Mouse (Mus musculus) hindbrain, embryonic 14.5 days (tissue): ENCODE measurements at regions not wholly inside any gene's neighbourhood (a gene's known extent, or its start where the extent isn't known, plus 50 kb on each side); places are given as distances from the start of the nearest gene placed in this dataset.

Experiments used
- ATAC-seq: fragments of 200-750 bp; cut with Nextera tagmentation; 2 replicates; pipeline ENCODE4 v1.8.0; 2017; ENCODE audit warnings: moderate number of reproducible peaks, mild to moderate bottlenecking, moderate TSS enrichment, moderate library complexity; ENCODE audit not compliant: low FRiP score
- DNase-seq: peaks from one replicate; pipeline ENCODE4 v3.0.0-alpha.2; 2015; ENCODE audit warnings: low spot score
- H3K27ac ChIP-seq: fragments of 300-500 bp; sonication (generic); 2 replicates; pipeline ENCODE4 v1.5.1; 2014; ENCODE audit warnings: mild to moderate bottlenecking, moderate library complexity
- H3K27me3 ChIP-seq: fragments of 300-500 bp; sonication (generic); 2 replicates; pipeline ENCODE4 v1.6.1; 2014; ENCODE audit warnings: mild to moderate bottlenecking, low read length, mixed read lengths; ENCODE audit not compliant: control insufficient read depth, insufficient read depth
- H3K36me3 ChIP-seq: fragments of 300-500 bp; sonication (generic); replicated peaks from 2 replicates; pipeline ENCODE4 v1.6.1; 2014; ENCODE audit not compliant: control insufficient read depth, insufficient read depth
- H3K4me1 ChIP-seq: fragments of 300-500 bp; sonication (generic); replicated peaks from 2 replicates; pipeline ENCODE4 v1.6.1; 2014; ENCODE audit warnings: antibody characterized with exemption, low read length, mixed read lengths; ENCODE audit not compliant: control insufficient read depth, insufficient read depth
- H3K4me2 ChIP-seq: fragments of 300-500 bp; sonication (generic); replicated peaks from 2 replicates; pipeline ENCODE4 v1.6.1; 2014; ENCODE audit warnings: mild to moderate bottlenecking, moderate library complexity
- H3K4me3 ChIP-seq: fragments of 300-500 bp; sonication (generic); replicated peaks from 2 replicates; pipeline ENCODE4 v1.5.1; 2014; ENCODE audit warnings: mild to moderate bottlenecking, low read length
- H3K9ac ChIP-seq: fragments of 300-500 bp; sonication (generic); 2 replicates; pipeline ENCODE4 v1.6.1; 2014
- H3K9me3 ChIP-seq: fragments of 300-500 bp; sonication (generic); 2 replicates; pipeline ENCODE4 v1.6.1; 2016; ENCODE audit warnings: low read length; ENCODE audit not compliant: control insufficient read depth
- WGBS: fragments of 180-500 bp; shearing (Covaris S2); extraction: QIAGEN DNeasy Blood & Tissue Kit; methylation state at CpG from one replicate; pipeline ENCODE4 v1.1.7; 2014; 5-methylcytosine and 5-hydroxymethylcytosine counted together

GRCm38 (mm10) chr11:114146334-114146733, 79.5 kb upstream of the Sdk2 start:
- Histone ChIP-seq H3K4me3 (no peak overlapping the region), H3K4me2 (no peak overlapping the region), H3K27ac (no peak overlapping the region), H3K36me3 (no peaks in the 10 kb centered on the region), H3K9me3 (no peaks in the 10 kb centered on the region), H3K27me3 (no peaks in the 10 kb centered on the region), H3K9ac (no peak overlapping the region), H3K4me1 (0 out of 2 replicates have a peak, but pooled peaks cover 3% of the 10 kb centered on the region)
- DNase-seq (no peak), ATAC-seq (0 out of 2 replicates have a peak, but pooled peaks have one; percentile 37)
- 26% methylated on average over 5 of the region's 5 CpGs for WGBS

- Histone ChIP-seq H3K36me3 (no peaks in the 10 kb centered on the region), H3K27me3 (peaks cover 3% of the 10 kb centered on the region; the same call in 1 of the 2 replicates), H3K4me3 (no peak overlapping the region), H3K9ac (no peak overlapping the region), H3K9me3 (no peaks in the 10 kb centered on the region), H3K27ac (no peak overlapping the region), H3K4me1 (peaks cover 16% of the 10 kb centered on the region), H3K4me2 (no peak overlapping the region)
- WGBS = 46% methylated on average over 8 of the region's 8 CpGs
- no peak for ATAC-seq
- DNase-seq = no peak
These were observed 62.4 kb upstream of the Sdk2 start for GRCm38 (mm10) chr11:114129270-114129669.

- WGBS = 73% methylated on average over 8 of the region's 8 CpGs
- no peak for DNase-seq
- no peaks in the 10 kb centered on the region for H3K36me3 ChIP-seq
- peaks cover 3% of the 10 kb centered on the region; the same call in 1 of the 2 replicates for H3K27me3 ChIP-seq
- peaks cover 16% of the 10 kb centered on the region for H3K4me1 ChIP-seq
- no peak for ATAC-seq
- no peak overlapping the region for H3K27ac ChIP-seq
- H3K4me3 ChIP-seq = no peak overlapping the region
- no peak overlapping the region for H3K9ac ChIP-seq
- no peak overlapping the region for H3K4me2 ChIP-seq
- H3K9me3 ChIP-seq = no peaks in the 10 kb centered on the region
These were observed 62.0 kb upstream of the Sdk2 start for GRCm38 (mm10) chr11:114128841-114129240.

GRCm38 (mm10) chr11:114127426-114127825, 60.6 kb upstream of the Sdk2 start:
- no peak overlapping the region for H3K9ac ChIP-seq
- peaks cover 3% of the 10 kb centered on the region; the same call in 1 of the 2 replicates for H3K27me3 ChIP-seq
- H3K9me3 ChIP-seq = no peaks in the 10 kb centered on the region
- ATAC-seq (no peak), DNase-seq (no peak)
- no peaks in the 10 kb centered on the region for H3K36me3 ChIP-seq
- no peak overlapping the region for H3K4me3 ChIP-seq
- H3K4me2 ChIP-seq = no peak overlapping the region
- WGBS = 37% methylated on average over 8 of the region's 8 CpGs
- H3K4me1 ChIP-seq = peaks cover 16% of the 10 kb centered on the region
- no peak overlapping the region for H3K27ac ChIP-seq

- 0 out of 2 replicates have a peak, but pooled peaks cover 3% of the 10 kb centered on the region for H3K9me3 ChIP-seq
- H3K9ac ChIP-seq = no peak overlapping the region
- no peaks in the 10 kb centered on the region for H3K36me3 ChIP-seq
- no peak for DNase-seq
- WGBS = 35% methylated on average over 12 of the region's 13 CpGs
- H3K4me3 ChIP-seq = no peak overlapping the region
- ATAC-seq = no peak
- H3K27me3 ChIP-seq = no peaks in the 10 kb centered on the region; the same call in 1 of the 2 replicates
- H3K4me1 ChIP-seq = peaks cover 17% of the 10 kb centered on the region
- H3K4me2 ChIP-seq = no peak overlapping the region
- peak overlapping the region; percentile 57; the same call in 1 of the 2 replicates for H3K27ac ChIP-seq
These were observed 55.3 kb upstream of the Sdk2 start for GRCm38 (mm10) chr11:114122175-114122574.

- no peak for DNase-seq
- Histone ChIP-seq H3K4me1 (peaks cover 17% of the 10 kb centered on the region), H3K36me3 (no peaks in the 10 kb centered on the region), H3K4me2 (no peak overlapping the region), H3K27ac (no peak overlapping the region; the same call in 1 of the 2 replicates), H3K4me3 (no peak overlapping the region), H3K9ac (no peak overlapping the region; the same call in 1 of the 2 replicates), H3K9me3 (0 out of 2 replicates have a peak, but pooled peaks cover 3% of the 10 kb centered on the region), H3K27me3 (no peaks in the 10 kb centered on the region; the same call in 1 of the 2 replicates)
- WGBS = 50% methylated on average over 9 of the region's 9 CpGs
- ATAC-seq = no peak
These were observed 52.3 kb upstream of the Sdk2 start for GRCm38 (mm10) chr11:114119135-114119534.
